Mouse (Mus musculus): ENCODE measurements around the gene Xpr1.
"Not testable (repeated sequence)": the region's sequence is repeated elsewhere in the genome, so short reads cannot be mapped to it uniquely, and the experiment has no call there.

DNA sequence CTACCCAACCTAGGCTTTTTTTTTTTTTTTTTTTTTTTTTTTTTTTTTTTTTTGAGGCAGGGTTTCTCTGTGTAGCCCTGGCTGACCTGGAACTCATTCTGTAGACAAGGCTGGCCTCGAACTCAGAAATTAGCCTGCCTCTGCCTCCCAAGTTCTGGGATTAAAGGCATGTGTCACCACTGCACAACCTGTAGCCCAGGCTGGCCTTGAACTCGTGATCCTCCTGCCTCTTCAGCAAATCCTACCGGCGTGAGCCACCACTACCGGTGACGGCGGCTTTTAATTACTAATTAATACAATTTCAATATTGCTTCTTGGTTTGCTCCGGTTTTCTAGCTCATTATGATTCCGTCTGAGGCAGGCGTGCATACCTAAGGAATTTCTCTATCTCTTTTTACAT lies 154.7 kb downstream of the Xpr1 start:
- TF ChIP-seq CEBPB (IDR thresholded peaks at IDR 0.05; ENCODE audit: low read depth); CTCF (IDR thresholded peaks at IDR 0.05; ENCODE audit: control insufficient read depth, insufficient read depth, insufficient read length); USF1 (IDR thresholded peaks at IDR 0.05; ENCODE audit: low read depth); MAX (IDR thresholded peaks at IDR 0.05); MYOD1 (IDR thresholded peaks at IDR 0.05; ENCODE audit: control insufficient read depth, insufficient read length, low read depth): not testable (repeated sequence)

All from C2C12 (cell line).